In the genomic region with DNA sequence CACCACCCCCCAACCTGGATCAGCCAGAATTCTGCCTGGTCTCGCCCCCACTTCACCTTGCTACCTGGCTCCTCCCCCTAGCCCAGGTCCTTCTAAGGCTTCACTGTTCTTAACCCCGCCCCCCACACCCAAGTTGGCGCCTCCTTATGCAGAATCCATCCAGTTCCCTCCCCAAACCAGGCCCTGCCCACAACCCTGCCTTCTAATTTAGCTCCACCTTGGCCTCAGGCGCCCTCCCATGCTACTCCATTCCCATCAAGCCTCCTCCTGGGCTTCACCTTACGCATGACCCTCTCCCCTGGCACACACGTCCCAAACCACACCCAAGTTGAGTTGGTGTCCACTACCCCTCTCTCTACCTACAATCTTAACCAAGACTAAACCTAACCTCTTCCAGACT, we compare ENCODE assay signal across 11 mouse cellular contexts. TPM values are rescaled to one million over a fixed set of nuclear protein-coding genes. Genes with fewer than 3 reads are reported as not detected.
DNase-seq lines count a peak whose midpoint lies in the region; ATAC-seq and TF ChIP-seq lines count a peak whose summit lies in the region.
"Had no signal": no experiment of that assay in that cellular context is flagged by ENCODE, and none has a peak within 500 bp of the region (broad histone marks: within the 10 kb centered on the region; RNA-seq: fewer than 3 reads in every experiment).

No protein-coding gene starts in this region.

- H3K4me1 ChIP-seq in midbrain, embryonic 13.5 days (replicated peaks): peaks cover 14% of the 10 kb centered on the region
- peaks cover 7% of the 10 kb centered on the region for H3K4me1 ChIP-seq in midbrain, embryonic 11.5 days (ENCODE audit: control insufficient read depth, insufficient read depth, low read length)
- peaks cover 8% of the 10 kb centered on the region for H3K4me1 ChIP-seq in hindbrain, postnatal 0 days (ENCODE audit: insufficient read depth, low read length)
- H3K4me1 ChIP-seq in small intestine, adult 2 months (ENCODE audit: control insufficient read depth, insufficient read depth, insufficient read length, low read length): peaks cover 5% of the 10 kb centered on the region

- peak overlapping the region; percentile 64 for H3K4me2 ChIP-seq in midbrain, embryonic 13.5 days (replicated peaks)
- no peak overlapping the region for H3K4me2 ChIP-seq in midbrain, embryonic 11.5 days
- peak overlapping the region; percentile 70 for H3K4me2 ChIP-seq in hindbrain, postnatal 0 days (ENCODE audit: low read depth, low read length)

- no peaks in the 10 kb centered on the region for H3K9me3 ChIP-seq in midbrain, embryonic 13.5 days
- no peaks in the 10 kb centered on the region for H3K9me3 ChIP-seq in midbrain, embryonic 11.5 days (ENCODE audit: control insufficient read depth, low read length)
- no peaks in the 10 kb centered on the region for H3K9me3 ChIP-seq in hindbrain, postnatal 0 days (ENCODE audit: low read length)

- peaks cover 17% of the 10 kb centered on the region for H3K36me3 ChIP-seq in midbrain, embryonic 13.5 days
- no peaks in the 10 kb centered on the region for H3K36me3 ChIP-seq in midbrain, embryonic 11.5 days (ENCODE audit: control insufficient read depth, insufficient read depth, low read length)
- H3K36me3 ChIP-seq in hindbrain, postnatal 0 days (ENCODE audit: insufficient read depth, low read length): peaks cover 12% of the 10 kb centered on the region; the same call in 1 of the 2 replicates
- H3K36me3 ChIP-seq in small intestine, adult 2 months (ENCODE audit: control insufficient read depth, insufficient read depth, low read length): peaks cover 3% of the 10 kb centered on the region; the same call in 1 of the 2 replicates

- TF ChIP-seq POLR2A in small intestine, adult 2 months (IDR thresholded peaks at IDR 0.05; ENCODE audit: low read depth, low read length): no peak

- TF ChIP-seq CTCF in hindbrain, postnatal 0 days (IDR thresholded peaks at IDR 0.05; ENCODE audit: low read depth): no peak
- TF ChIP-seq CTCF in small intestine, adult 2 months (IDR thresholded peaks at IDR 0.05; ENCODE audit: extremely low read depth, insufficient read length, insufficient replicate concordance, low read depth, low read length): no peak

- WGBS in midbrain, embryonic 13.5 days: 2% methylated on average over 6 of the region's 6 CpGs
- 7% methylated on average over 5 of the region's 6 CpGs for WGBS in midbrain, embryonic 11.5 days
- WGBS in hindbrain, postnatal 0 days: 14% methylated on average over 6 of the region's 6 CpGs
- 11% methylated on average over 6 of the region's 6 CpGs for WGBS in small intestine, adult 2 months

- H3K27me3 ChIP-seq in midbrain, embryonic 13.5 days: peaks cover 47% of the 10 kb centered on the region
- peaks cover 28% of the 10 kb centered on the region for H3K27me3 ChIP-seq in midbrain, embryonic 11.5 days (ENCODE audit: control insufficient read depth, insufficient read depth, low read length)
- no peaks in the 10 kb centered on the region; the same call in 1 of the 2 replicates for H3K27me3 ChIP-seq in hindbrain, postnatal 0 days (ENCODE audit: insufficient read depth, low read length)
- peaks cover 20% of the 10 kb centered on the region for H3K27me3 ChIP-seq in small intestine, adult 2 months (ENCODE audit: control insufficient read depth, insufficient read depth, low read length)

- ATAC-seq in midbrain, embryonic 13.5 days: no peak
- ATAC-seq in midbrain, embryonic 11.5 days (ENCODE audit: low FRiP score): no peak
- no peak for ATAC-seq in hindbrain, postnatal 0 days
- ATAC-seq: inflammation-experienced regulatory T-cells, adult 6 months had no signal

- H3K9ac ChIP-seq in midbrain, embryonic 13.5 days (replicated peaks): no peak overlapping the region
- no peak overlapping the region for H3K9ac ChIP-seq in midbrain, embryonic 11.5 days (ENCODE audit: low read length)
- H3K9ac ChIP-seq in hindbrain, postnatal 0 days (replicated peaks; ENCODE audit: low read length): no peak overlapping the region

- H3K4me3 ChIP-seq in midbrain, embryonic 13.5 days (replicated peaks): peak overlapping the region; percentile 37; the same call in 1 of the 2 replicates
- H3K4me3 ChIP-seq in midbrain, embryonic 11.5 days (ENCODE audit: low read depth, low read length): no peak overlapping the region
- H3K4me3 ChIP-seq in hindbrain, postnatal 0 days (ENCODE audit: low read length): no peak overlapping the region
- peak overlapping the region; percentile 25 for H3K4me3 ChIP-seq in small intestine, adult 2 months (ENCODE audit: low read depth, low read length)

- peak; percentile 6 for DNase-seq in embryo, embryonic 11 days
- no peak for DNase-seq in embryo, embryonic 10 days (ENCODE audit: low spot score)
- DNase-seq in midbrain, embryonic 11.5 days (ENCODE audit: low spot score, missing footprints): no peak
- DNase-seq in hindbrain, postnatal 0 days (ENCODE audit: low spot score): no peak
- DNase-seq in gastrocnemius, adult 8-10 months (ENCODE audit: low spot score in 2 of 2): no peak
- DNase-seq in heart, postnatal 4 days: no peak
- DNase-seq: adrenal gland, adult 8-10 months had no signal

- H3K27ac ChIP-seq in midbrain, embryonic 13.5 days: no peak overlapping the region
- H3K27ac ChIP-seq in midbrain, embryonic 11.5 days (ENCODE audit: low read depth, low read length): no peak overlapping the region
- no peak overlapping the region for H3K27ac ChIP-seq in hindbrain, postnatal 0 days
- no peak overlapping the region for H3K27ac ChIP-seq in small intestine, adult 2 months (ENCODE audit: insufficient read depth, low read depth, low read length)
- H3K27ac ChIP-seq: macrophage had no signal

RNA-seq across cellular contexts. Expression of a gene that starts 1.4 kb away (rescaled TPM):
- polyA plus RNA-seq in midbrain, embryonic 13.5 days (2015; fragmentation: Nextera tagmentation; extraction: Ambion mirVana): 0.58 and 0.71 TPM in 2 replicates
- 0.07 and 0.08 TPM in 2 replicates for polyA plus RNA-seq in midbrain, embryonic 11.5 days (2014; fragmentation: Nextera tagmentation; extraction: Ambion mirVana)
- 4.2 and 16.9 TPM in 2 replicates for total RNA-seq in hindbrain, postnatal 0 days (2014; rRNA removed)
- polyA plus RNA-seq in hindbrain, postnatal 0 days (2015; fragmentation: Nextera tagmentation; extraction: Ambion mirVana): 16.1 and 18.6 TPM in 2 replicates
- not detected in 2 replicates for polyA plus RNA-seq in small intestine, adult 2 months (2012; rRNA removed)
- total RNA-seq in gastrocnemius, adult 8-10 months (2022): not detected
- total RNA-seq in heart, postnatal 4 days (2021): not detected
- polyA plus RNA-seq: macrophage had no signal

RNA-seq across cellular contexts. Expression of a gene that starts 23.4 kb away (rescaled TPM):
- polyA plus RNA-seq in midbrain, embryonic 13.5 days (2015; fragmentation: Nextera tagmentation; extraction: Ambion mirVana): 19.4 and 21.4 TPM in 2 replicates
- 20.1 and 22.8 TPM in 2 replicates for polyA plus RNA-seq in midbrain, embryonic 11.5 days (2014; fragmentation: Nextera tagmentation; extraction: Ambion mirVana)
- total RNA-seq in hindbrain, postnatal 0 days (2014; rRNA removed): 34.4 and 34.6 TPM in 2 replicates
- polyA plus RNA-seq in hindbrain, postnatal 0 days (2015; fragmentation: Nextera tagmentation; extraction: Ambion mirVana): 12.3 and 12.8 TPM in 2 replicates
- 7.4 and 12.9 TPM in 2 replicates for polyA plus RNA-seq in small intestine, adult 2 months (2012; rRNA removed)
- 10 to 100 TPM in 1 of 4 experiments, 1 to 10 TPM in 3; 8.0 to 11.1 (median 9.5) TPM for total RNA-seq in gastrocnemius, adult 8-10 months (2022)
- total RNA-seq in heart, postnatal 4 days (2021): 10 to 100 TPM; 21.8 to 23.8 TPM

RNA-seq across cellular contexts. Expression of a gene that starts 43.3 kb away (rescaled TPM):
- 9.5 and 9.9 TPM in 2 replicates for polyA plus RNA-seq in midbrain, embryonic 13.5 days (2015; fragmentation: Nextera tagmentation; extraction: Ambion mirVana)
- polyA plus RNA-seq in midbrain, embryonic 11.5 days (2014; fragmentation: Nextera tagmentation; extraction: Ambion mirVana): 12.2 and 13.8 TPM in 2 replicates
- total RNA-seq in hindbrain, postnatal 0 days (2014; rRNA removed): 14.6 and 17.9 TPM in 2 replicates
- 8.6 and 8.9 TPM in 2 replicates for polyA plus RNA-seq in hindbrain, postnatal 0 days (2015; fragmentation: Nextera tagmentation; extraction: Ambion mirVana)
- 7.9 and 10.9 TPM in 2 replicates for polyA plus RNA-seq in small intestine, adult 2 months (2012; rRNA removed)
- total RNA-seq in gastrocnemius, adult 8-10 months (2022): 1 to 10 TPM; 4.3 to 7.6 (median 5.2) TPM
- total RNA-seq in heart, postnatal 4 days (2021): 1 to 10 TPM; 5.2 to 6.2 TPM

RNA-seq across cellular contexts. Expression of a gene that starts 45.9 kb away (rescaled TPM):
- polyA plus RNA-seq in midbrain, embryonic 13.5 days (2015; fragmentation: Nextera tagmentation; extraction: Ambion mirVana): 40.4 and 45.0 TPM in 2 replicates
- 44.2 and 46.3 TPM in 2 replicates for polyA plus RNA-seq in midbrain, embryonic 11.5 days (2014; fragmentation: Nextera tagmentation; extraction: Ambion mirVana)
- total RNA-seq in hindbrain, postnatal 0 days (2014; rRNA removed): 48.9 and 49.8 TPM in 2 replicates
- polyA plus RNA-seq in hindbrain, postnatal 0 days (2015; fragmentation: Nextera tagmentation; extraction: Ambion mirVana): 29.1 and 34.8 TPM in 2 replicates
- polyA plus RNA-seq in small intestine, adult 2 months (2012; rRNA removed): 23.3 and 66.0 TPM in 2 replicates
- 10 to 100 TPM; 14.2 to 17.0 (median 16.3) TPM for total RNA-seq in gastrocnemius, adult 8-10 months (2022)
- 10 to 100 TPM; 12.2 to 12.8 TPM for total RNA-seq in heart, postnatal 4 days (2021)

Comparison
In these comparisons a context has a peak if more than half of its experiments do, and no peak if none do; other contexts are left out.
1. H3K4me3 ChIP-seq: peak in midbrain, embryonic 13.5 days (single experiment) and small intestine, adult 2 months (single experiment); none in midbrain, embryonic 11.5 days (single experiment) and hindbrain, postnatal 0 days (single experiment).
2. RNA of a gene that starts 1.4 kb away (polyA plus RNA-seq): 16.1 to 18.6 TPM in hindbrain, postnatal 0 days; 0.58 to 0.71 TPM in midbrain, embryonic 13.5 days, 0.07 to 0.08 TPM in midbrain, embryonic 11.5 days and not detected in small intestine, adult 2 months; every median in the first group is over 10 times any median in the second.